Mouse (Mus musculus) megakaryocyte-erythroid progenitor cell, adult 5 weeks (primary cell): ENCODE results near the gene Gm20918. TPM values are rescaled to one million over a fixed set of nuclear protein-coding genes. Genes with fewer than 3 reads are reported as not detected.

Experiments used
- polyA plus RNA-seq: library from polyadenylated mRNA; stranded (reverse); fragments of >175 nt; gene quantifications from 2 replicates; pipeline ENCODE4 v1.2.3, GENCODE M21; 2012

Gm20918 gene
- polyA plus RNA-seq: not detected in 2 replicates

DNA sequence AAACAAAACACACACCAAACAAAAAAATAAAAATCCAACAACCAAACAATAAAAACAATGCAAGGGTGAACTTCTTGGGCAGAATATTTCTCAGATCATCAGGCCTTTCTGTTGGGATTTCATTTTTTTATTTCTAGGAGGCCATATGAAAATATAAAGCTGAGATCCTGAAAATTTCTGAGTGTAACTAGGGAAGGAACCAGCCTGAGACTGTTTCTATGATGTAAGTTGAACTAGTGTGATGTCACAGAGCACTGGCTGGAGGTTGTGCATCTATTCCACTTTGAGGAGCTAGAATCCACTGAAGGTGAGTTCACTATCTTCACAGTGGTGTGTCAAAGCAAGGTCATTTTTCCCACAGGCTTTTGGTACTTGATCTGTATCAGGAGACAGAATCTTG, at the start of gene Gm20918:
Gene Gm20918 (plus strand): TSS at position 301 of the 400 bp plus-strand sequence.

Other genes with a start within 250 kb of the Gm20918 start
- not detected in 2 replicates for gene Gm21820, start 205.5 kb downstream of the Gm20918 start, polyA plus RNA-seq